Mouse (Mus musculus): ENCODE measurements around the gene Arhgef3.

The Arhgef3 gene

DNA sequence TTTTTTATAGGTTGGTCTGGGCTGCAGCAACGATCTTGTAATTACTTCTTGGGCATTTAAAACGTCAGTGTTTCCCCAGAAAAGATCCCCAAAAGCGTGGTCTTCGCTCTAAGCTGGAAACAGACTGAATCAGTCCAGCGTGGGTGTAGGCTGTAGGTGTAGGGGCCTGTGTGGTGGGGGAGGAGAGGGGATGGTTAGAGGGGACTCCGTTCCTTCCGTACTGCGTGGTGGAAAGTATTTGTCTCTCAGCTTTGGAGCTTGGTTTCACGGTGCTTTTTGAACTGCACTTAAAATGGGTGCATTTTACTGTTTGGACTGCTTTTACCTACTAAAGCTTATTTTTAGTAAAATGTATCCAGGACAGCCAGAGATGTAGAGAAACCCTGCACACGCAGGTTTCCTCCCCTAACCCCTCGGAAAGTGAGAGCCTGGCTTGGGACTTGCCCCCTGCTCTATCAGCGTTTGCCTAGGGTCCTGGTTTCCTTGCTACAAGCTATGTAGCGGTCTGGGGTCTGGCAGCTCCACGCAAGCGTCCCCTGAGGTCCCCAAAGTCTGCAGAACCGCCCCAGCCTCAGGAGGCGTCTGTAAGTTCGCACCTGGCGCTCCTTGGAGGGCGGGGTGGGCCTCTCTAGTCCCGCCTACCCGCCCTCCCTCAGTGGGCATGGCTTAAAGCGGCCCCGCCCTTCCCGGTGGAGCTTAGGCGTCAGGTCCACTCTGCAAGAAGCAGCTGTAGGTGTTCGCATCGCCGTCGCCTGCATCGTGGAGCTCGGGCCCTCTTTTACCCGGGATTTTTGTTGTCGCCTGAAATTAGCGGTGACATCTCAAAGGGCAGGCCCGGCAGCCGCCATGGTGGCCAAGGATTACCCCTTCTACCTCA lies 220.9 kb downstream of the Arhgef3 start:
- ATAC-seq (ENCODE audit: insufficient number of reproducible peaks, low FRiP score, low TSS enrichment): peak; percentile 85

- ATAC-seq (ENCODE audit: insufficient number of reproducible peaks, low FRiP score, low TSS enrichment): peak; percentile 54
Observed at GRCm38 (mm10) chr14:27336208-27337114, 221.8 kb downstream of the Arhgef3 start.

DNA sequence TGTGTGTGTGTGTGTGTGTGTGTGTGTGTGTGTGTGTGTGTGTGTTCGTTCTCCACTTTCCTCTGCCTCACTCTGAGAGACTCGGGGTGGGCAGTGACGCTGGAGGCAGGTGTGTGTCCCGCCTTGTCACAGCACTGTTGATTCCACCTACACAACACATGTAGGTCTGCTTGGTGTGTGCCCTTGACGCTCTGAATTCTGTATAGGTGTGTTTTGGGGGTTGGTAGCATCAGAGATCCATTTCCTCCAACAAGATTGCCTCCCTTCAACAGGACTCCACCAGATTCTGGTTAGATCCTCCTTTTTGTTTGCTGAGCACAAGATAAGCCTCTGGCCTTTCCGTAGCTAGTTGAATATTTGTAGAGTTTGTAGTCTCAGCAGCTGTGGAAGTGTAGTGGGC lies 222.5 kb downstream of the Arhgef3 start:
- ATAC-seq (ENCODE audit: insufficient number of reproducible peaks, low FRiP score, low TSS enrichment): no peak

GRCm38 (mm10) chr14:27338034-27338708 lies 223.5 kb downstream of the Arhgef3 start:
- no peak for ATAC-seq (ENCODE audit: insufficient number of reproducible peaks, low FRiP score, low TSS enrichment)

DNA sequence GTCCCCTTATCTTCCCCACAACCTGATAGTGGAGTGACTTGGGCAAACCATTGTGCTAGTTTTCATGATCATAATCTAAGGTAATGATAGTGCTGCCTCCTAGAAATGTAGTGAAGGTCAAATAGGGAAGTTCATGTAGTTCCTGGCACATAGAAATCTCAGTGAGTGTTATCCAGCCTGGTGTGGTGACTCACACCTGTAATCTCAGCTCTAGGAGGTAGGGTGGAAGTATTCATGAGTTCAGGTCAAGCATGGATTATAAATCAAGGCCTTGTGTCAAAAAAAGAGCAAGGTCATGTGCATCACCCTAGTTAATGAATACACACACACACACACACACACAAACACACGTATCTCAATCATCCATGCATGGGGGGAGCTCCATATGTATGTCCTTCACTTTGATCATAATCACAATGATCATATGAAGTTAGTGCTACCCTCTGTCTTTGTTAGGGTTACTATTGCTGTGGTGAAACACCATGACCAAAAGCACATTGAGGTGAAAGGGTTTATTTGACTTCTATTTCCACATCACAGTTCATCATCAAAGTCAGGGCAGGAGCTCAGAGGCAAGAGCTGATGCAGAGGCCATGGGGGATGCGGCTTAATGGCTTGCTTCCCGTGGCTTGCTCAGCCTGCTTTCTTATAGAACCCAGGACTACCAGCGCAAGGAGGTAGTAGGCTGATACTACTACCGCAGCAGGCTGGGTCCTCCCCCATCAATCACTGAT lies 226.2 kb downstream of the Arhgef3 start:
- no peak for ATAC-seq (ENCODE audit: insufficient number of reproducible peaks, low FRiP score, low TSS enrichment)

DNA sequence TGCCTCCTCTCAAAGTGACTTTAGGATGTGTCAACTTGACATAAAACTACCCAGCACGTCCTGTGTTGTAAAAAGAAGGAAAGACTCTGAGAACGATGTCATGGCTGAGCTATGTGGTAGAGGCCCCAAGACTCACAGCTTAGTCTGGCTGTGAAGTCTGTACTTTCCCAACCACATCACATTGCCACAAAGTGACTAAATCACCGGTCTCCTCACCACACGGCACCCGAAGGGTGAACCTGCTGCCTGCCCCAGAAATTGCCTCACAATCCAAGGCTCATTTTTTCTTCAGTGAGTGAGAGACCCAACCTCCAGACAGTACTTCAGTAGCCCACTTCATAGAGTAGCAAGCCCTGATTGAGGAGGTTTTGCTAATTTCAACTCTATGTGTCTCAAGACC lies 226.8 kb downstream of the Arhgef3 start:
- no peak for ATAC-seq (ENCODE audit: insufficient number of reproducible peaks, low FRiP score, low TSS enrichment)

GRCm38 (mm10) chr14:27342451-27342850 lies 227.8 kb downstream of the Arhgef3 start:
- no peak for ATAC-seq (ENCODE audit: insufficient number of reproducible peaks, low FRiP score, low TSS enrichment)

- ATAC-seq (ENCODE audit: insufficient number of reproducible peaks, low FRiP score, low TSS enrichment): no peak
Observed at GRCm38 (mm10) chr14:27344250-27344990, 229.7 kb downstream of the Arhgef3 start.

GRCm38 (mm10) chr14:27345051-27345885 lies 230.6 kb downstream of the Arhgef3 start:
- ATAC-seq (ENCODE audit: insufficient number of reproducible peaks, low FRiP score, low TSS enrichment): no peak

DNA sequence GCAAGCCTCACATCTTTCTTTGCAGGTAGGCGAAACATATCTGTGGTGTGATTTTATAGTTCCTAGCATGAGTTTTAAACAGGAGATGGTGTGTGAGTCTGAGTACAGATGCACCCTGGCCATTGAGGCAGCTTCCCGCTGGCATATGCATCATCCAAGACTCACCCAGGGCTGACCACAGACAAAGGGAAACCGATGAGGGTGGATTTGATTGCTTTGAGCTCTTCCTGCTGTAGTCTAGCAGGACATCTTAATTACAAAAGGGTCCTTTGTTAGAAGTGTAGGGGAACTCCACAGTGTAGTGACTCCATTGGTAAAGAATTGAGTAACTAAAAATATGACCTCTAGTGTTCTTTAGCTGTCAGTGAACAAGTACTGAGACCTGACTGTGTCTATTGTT lies 232.5 kb downstream of the Arhgef3 start:
- ATAC-seq (ENCODE audit: insufficient number of reproducible peaks, low FRiP score, low TSS enrichment): no peak

DNA sequence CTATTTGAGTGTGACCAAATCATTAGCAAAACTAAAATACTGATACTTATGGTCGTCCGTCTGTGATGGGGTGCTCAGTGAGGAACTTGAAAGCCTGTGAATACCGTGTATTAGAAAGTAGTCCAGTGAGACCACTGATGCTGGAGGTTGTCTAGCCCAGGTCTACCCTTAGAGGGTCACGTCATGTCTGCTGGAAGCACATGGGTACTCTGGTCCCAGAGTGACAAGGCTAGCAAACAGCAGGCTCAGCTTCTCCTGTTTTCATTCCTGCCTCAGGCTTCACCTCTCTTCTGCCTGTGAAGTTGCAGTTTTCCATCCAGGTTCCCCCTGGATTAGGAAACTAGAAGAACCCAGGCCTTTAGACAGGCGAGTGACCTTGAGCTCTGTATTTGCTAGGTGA lies 233.0 kb downstream of the Arhgef3 start:
- no peak for ATAC-seq (ENCODE audit: insufficient number of reproducible peaks, low FRiP score, low TSS enrichment)

DNA sequence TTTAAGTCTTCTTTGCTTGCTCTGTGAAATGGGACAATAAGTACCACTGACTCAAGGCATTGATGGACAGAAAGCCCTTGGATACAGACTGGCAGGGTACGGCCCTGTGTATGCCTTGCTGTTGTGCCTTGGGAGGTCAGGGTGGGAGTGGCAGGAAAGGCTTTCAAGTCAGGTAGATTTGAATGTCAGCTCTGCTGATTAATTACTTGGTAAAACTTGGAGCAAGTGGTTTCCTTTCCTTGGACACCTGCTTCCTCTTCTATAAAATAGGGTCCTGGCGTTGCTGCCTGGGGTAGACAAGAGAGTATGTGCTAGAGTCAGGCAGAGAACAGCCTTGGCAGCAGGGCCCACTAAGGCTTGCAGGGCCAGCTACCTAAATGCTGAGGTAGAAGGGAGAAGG lies 233.4 kb downstream of the Arhgef3 start:
- ATAC-seq (ENCODE audit: insufficient number of reproducible peaks, low FRiP score, low TSS enrichment): no peak

GRCm38 (mm10) chr14:27348656-27349055 lies 234.0 kb downstream of the Arhgef3 start:
- no peak for ATAC-seq (ENCODE audit: insufficient number of reproducible peaks, low FRiP score, low TSS enrichment)

DNA sequence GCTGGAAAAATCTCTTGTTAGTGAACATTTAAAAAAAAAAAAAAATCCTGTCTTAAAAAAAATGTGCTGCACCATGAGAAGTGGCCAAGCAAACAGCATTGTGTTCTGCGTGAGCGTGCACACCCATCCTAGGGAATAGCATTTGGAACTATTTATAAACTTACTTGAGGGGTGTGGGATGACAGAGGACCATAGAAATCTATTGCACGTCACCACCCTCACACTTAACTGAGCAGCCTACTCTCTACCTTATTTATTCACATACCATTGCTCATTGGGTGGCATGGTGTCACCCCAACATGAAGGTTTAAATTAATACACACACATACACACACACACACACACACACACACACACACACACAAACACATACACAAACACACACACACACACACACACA lies 234.4 kb downstream of the Arhgef3 start:
- ATAC-seq (ENCODE audit: insufficient number of reproducible peaks, low FRiP score, low TSS enrichment): no peak

DNA sequence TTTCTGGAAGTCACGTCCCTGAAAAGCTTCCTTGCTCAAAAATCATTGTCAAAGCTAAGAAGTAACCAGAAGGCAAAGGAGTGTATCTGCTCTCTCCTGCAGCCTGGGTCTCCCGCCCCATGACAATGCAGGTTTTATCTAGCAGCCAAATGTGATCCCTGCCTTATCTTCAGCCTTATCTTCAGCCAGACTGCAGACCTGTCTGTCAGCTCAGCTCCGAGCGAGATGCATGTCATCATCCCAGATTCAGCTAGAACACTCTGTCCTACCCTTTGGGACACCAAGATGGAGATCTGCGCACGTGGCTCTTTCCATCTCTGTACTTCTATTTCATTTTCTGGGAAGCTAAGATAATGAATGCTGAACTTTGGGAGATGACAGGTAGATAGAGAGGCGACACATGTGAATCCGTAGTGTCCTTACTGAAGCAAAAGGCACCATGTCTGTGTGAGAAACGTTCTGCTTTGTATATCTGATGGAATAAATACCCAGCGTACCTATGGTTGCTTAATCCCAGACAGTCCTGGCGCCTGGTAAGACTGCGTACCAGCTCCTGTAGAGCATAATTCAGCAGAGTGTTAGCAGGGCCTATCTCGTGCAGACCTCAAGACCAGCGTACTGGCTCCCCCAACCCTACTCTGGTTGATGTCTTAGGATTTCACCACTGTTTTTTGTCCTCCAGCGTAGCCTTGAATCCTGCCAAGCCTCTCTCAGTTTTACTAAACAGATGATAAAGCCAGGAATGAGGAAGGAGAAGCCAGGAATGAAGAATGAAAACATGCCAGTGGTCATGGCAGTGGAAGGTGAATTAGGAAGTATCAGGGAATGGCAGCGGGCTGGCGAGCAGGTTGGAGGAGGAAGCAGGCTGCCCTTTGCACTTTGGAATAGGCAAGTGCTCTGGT lies 235.4 kb downstream of the Arhgef3 start:
- ATAC-seq (ENCODE audit: insufficient number of reproducible peaks, low FRiP score, low TSS enrichment): no peak

DNA sequence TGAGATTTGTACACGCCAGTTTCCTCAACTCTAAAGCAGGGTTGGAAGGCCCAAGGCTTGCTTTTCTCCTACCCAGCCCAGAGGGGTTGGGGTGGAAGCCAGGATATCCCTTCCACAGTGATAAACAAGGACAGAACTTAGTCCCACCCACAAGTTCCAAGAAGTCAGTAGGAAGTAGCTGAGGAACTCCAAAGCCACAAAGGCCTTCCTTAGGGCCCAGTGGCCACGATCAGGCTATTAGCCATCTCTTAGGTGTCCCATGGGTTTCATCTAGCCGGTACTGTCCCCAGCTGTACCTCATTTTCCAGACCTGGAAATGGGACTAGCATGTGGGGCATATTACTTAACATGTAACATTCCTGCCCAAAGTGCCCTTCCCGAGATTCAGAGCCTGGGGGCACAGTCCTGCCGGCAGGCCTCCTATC lies 236.4 kb downstream of the Arhgef3 start:
- ATAC-seq (ENCODE audit: insufficient number of reproducible peaks, low FRiP score, low TSS enrichment): no peak

- no peak for ATAC-seq (ENCODE audit: insufficient number of reproducible peaks, low FRiP score, low TSS enrichment)
Observed at GRCm38 (mm10) chr14:27351476-27352079, 236.9 kb downstream of the Arhgef3 start.

All from cerebellum, adult (tissue).